Mouse (Mus musculus): ENCODE results near the gene Pcgf6. TPM values are rescaled to one million over a fixed set of nuclear protein-coding genes. Genes with fewer than 3 reads are reported as not detected.
"Not testable (repeated sequence)": the region's sequence is repeated elsewhere in the genome, so short reads cannot be mapped to it uniquely, and the experiment has no call there.

Pcgf6 gene
- total RNA-seq, 2 experiments from 2014 or later, result 19.7 to 20.4 TPM

DNA sequence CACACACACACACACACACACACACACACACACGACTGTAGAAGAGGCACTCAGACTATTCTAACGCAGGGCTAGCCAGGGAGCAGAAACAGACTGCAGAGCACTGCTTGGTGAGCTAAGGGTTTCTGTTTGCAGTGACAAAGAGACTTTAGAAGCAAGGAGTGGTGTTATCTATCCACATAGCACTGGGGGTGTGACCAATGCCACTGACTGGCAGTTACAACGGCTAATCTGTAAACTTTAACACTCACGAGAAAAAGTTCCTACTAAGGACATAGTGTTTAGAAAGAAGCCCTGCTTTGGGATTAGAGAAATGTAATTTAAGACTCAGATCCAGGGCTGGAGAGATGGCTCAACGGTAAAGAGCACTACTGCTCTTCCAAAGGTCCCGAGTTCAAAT lies 51.0 kb downstream of the Pcgf6 start:
- no peak for DNase-seq (ENCODE audit: low spot score in 2 of 2)

DNA sequence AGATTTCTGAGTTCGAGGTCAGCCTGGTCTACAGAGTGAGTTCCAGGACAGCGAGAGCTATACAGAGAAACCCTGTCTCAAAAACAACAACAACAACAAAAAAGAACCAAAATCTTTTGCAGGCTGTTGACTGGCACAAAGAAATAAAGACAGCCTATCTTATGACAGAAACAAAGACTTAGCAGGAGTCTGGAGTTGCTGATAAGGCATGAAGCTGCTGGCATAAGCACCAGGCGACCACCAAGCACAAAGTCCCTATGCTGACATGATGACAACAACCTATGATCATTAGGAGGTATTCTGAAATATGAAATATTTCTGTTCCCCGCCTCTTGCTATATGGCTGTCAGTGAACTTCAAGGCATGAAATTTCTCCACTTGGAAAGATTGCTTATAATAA lies 51.8 kb downstream of the Pcgf6 start:
- no peak for DNase-seq (ENCODE audit: low spot score in 2 of 2)

DNA sequence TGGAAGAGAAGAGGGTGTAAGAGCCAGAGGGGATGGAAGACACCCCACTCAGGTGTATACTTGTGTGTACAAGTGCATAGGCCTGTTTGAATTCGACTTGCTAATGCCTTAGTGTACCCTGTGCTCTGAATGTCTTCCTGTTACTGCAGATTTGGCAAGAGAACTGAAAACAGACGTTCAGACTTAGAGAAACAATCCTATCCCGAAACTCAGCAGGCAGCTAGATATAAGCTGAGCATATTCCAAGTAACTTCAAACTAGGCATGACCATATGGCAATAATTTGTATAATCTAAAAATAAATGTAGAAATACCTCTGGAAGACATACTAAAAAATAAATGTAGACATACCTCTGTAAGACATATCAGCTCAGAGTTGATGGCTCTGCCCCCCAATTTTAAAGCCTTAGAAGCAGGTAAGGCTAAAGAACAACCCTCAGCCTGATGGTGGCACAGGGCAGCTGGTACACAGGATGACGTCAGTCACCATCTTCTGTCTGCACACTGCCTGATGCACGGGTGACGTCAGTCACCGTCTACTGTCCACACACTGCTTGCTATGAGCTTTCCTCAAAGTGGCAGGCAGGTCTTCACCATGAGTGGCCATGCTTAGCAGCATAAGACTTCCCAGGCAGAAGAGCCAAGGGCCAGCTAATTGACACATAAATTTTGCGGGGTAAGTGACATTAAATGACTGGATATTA lies 52.4 kb downstream of the Pcgf6 start:
- DNase-seq (ENCODE audit: low spot score in 2 of 2), result no peak

DNA sequence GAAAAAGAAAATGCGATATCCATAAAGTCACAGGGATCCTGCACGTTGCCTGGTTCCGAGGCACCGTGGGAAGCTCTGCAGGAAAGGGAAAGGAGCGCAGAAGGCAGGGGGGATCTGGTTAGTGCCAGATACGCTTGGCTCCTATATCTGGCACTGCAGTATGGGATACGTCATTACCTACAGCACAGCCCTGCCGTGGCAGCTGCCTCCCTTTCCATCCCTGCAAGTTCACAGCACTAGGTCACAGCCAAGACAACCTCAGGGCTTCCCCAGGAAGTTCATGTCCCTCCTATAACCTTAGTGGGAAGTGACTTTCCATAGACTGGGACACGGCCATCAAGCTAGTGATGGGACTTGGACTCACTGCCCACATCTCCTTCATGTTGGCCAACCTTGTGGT lies 54.6 kb downstream of the Pcgf6 start:
- DNase-seq (ENCODE audit: low spot score in 2 of 2), result no peak

DNA sequence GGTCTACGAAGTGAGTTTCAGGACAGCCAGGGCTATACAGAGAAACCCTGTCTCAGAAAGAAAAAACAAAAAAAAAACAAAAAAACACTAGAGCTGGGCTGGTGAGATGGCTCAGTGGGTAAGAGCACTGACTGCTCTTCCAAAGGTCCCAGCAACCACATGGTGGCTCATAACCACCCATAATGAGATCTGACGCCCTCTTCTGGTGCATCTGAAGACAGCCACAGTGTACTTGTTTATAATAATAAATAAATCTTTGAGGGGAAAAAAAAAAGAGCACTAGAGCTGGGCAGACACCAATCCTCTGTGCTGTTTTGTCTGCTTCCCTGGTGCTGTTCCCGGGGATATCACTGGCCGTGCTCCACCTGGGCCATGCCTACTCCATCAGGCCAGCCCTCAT lies 58.4 kb downstream of the Pcgf6 start:
- not testable (repeated sequence) for DNase-seq (ENCODE audit: low spot score in 2 of 2)

DNA sequence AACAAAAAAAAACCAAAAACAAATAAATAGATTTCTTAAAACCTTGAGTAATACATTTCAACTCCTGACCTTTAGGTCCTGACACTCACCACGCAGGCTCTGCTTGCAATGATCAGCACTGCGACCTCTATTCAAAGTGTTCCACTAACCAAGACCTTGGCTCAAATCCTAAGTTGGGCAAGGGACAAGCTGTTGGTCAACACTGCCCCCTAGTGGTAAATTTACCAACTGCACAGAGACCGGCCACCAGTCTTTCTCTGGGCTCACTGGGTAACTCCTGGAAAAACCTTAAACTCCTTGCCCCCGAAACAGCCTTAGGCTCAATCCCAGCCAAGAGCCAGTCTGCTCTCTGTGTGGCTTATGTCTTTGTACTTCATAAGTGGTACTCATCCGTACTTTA lies 59.6 kb downstream of the Pcgf6 start:
- DNase-seq (ENCODE audit: low spot score in 2 of 2), result peak; percentile 91

DNA sequence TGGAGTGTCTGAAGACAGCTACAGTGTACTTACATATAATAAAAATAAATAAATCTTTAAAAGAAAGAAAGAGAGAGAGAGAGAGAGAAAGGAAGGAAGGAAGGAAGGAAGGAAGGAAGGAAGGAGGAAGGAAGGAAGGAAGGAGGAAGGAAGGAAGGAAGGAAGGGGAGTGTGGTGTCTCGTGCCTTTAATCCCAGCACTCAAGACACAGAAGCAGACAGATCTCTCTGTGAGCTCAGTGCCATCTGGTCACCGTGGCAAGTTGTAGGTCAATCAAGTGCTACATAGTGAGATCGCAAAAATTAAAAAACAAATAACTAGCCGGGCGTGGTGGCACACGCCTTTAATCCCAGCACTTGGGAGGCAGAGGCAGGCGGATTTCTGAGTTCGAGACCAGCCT lies 60.1 kb downstream of the Pcgf6 start:
- DNase-seq (ENCODE audit: low spot score in 2 of 2), result not testable (repeated sequence)

DNA sequence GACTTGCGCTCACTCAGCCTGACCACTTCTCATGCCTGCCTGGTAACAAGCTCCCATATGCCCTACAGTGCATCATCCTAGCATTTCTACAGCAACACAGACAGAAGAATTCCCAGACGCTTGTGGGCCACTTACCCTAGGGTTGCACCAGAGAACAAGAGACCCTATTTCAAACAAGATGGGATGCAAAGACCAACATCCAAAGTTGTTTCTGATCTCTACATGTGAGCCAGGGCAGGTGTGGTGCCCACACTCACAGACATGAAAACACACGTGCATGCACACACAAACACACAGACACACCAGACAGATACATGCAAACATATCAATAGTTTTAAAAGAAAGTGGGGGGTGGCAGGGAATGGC lies 60.6 kb downstream of the Pcgf6 start:
- DNase-seq (ENCODE audit: low spot score in 2 of 2), result no peak

DNA sequence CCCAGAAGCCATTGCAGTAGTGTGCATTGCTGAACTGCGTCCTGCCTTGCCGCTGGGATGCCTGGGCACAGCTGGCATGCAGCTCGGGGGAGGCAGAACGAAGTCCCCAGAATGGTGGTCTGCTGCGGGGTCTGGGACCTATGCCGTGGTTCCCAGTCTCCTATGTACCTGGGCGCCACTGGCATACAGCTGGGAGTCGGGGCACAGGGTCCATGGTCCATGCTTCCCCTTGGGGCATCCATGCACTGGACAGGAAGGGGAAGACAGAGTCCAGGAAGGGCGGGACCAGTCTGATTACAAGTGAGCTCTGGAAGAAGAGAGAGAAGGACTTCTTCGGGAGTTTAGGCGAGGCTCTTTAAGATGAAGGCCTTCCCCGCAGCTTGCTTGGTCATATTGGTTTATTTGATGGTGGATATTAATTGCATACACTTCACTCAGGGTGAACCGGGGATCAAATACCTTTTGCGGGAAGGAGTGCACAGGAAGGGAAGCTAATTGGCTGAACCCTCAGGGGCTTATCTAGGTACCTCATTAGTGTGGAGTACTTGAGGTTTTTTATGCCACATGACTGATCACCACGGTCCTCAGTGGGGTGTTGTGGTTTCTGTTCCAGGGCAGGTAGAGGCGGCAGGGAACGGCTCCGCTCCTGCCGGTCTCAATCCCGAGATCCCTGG lies 61.1 kb downstream of the Pcgf6 start:
- DNase-seq (ENCODE audit: low spot score in 2 of 2), result no peak

DNA sequence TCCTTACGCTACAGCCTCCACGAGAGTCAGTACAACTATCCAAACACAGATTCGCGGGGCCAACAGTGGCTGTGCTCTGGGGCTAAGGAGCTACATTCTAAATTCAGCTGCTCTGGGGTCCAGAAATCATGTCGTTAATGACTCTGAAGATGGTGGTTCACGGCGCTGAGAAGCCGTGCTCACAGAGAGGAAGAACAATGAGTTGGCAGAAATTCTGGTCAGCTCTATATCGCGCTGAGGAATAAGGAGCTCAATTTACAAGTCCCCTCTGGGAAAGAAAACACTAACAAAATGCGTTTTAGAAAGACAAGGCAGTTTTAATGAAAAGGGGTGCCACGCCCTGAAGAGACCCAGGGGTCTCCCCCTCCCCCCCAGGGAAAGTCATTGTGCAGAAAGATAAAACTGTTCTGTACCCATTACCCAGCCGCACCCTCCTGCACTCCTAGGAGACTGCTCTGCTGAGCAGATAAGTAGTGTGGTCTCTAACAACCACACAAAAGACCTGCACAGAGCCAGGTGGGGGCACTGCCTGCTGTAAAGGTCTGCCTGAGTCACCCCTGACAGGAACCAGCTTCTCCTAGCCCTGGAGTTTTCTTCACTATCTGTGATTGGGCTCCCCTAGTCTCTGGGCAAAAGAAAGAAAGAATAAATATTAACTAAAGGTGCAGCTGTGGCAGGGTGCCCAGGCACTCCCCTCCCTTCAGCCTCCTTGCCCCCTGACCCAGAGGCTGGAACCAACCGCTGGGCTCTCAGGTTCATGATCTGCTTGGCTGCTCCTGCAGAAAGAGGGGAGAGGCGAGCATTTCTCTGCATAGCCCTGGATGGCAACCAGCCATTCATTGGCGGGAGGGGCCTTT lies 62.2 kb downstream of the Pcgf6 start:
- DNase-seq (ENCODE audit: low spot score in 2 of 2), result no peak

DNA sequence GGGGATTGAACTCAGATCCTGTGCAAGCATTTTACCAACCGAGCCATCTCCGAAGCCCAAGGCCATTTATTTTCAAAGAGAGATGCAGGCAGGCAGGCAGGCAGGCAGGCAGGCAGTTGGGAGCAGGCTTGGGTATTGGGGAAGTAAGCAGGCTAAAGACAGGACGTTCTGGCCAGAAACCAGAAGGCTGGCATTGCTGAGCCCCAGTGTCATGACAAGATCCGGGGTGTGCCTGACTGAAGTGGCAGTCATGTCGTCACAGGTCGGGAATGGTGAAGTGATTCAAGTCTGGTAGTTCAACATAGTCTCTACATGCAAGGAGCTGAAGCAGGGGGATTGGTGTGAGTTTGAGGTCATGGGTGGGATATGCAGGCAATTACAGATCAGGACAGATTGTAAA lies 63.1 kb downstream of the Pcgf6 start:
- DNase-seq (ENCODE audit: low spot score in 2 of 2), result no peak

DNA sequence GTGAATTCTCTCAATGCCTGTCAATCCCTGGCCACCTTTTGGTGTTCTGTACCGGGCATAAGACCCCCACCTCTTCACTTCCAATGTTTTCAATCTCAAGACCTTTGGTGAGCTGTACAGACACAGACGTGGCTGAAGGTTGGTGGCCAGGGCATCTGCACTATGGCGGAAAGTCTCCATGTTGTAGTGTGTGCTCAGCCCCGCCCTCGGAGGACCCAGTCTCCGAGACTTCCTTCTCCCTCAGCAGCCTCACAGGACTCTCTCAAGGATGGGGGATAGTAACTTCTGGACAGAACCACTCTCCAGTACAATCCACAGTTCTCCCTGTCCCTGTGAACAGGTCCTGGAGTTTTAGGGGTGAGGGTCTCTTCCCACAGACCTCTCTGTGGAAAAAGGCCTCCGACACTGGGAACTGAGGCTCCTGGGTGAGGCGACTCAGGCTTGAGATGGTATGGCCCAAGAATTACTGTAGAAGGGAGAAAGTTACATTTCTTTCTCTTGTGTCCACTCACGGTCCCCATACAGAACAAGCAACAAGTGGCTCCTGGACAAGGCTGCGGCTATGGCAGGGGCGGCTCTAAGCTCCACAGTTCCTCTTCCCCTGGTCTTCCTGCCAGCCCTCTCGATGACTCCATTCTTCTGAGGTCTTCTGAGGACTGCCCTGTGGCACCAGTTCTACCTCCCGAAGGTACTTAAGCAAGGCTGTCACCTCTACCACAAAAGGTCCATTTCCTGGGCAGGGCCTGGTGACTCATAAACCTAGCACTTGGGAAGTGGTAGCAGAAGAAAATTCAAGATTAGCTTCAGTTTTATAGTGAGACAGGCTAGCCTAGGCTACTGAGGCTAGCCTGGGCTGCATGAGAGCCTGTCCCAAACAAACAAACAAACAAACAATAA lies 65.7 kb downstream of the Pcgf6 start:
- no peak for DNase-seq (ENCODE audit: low spot score in 2 of 2)

DNA sequence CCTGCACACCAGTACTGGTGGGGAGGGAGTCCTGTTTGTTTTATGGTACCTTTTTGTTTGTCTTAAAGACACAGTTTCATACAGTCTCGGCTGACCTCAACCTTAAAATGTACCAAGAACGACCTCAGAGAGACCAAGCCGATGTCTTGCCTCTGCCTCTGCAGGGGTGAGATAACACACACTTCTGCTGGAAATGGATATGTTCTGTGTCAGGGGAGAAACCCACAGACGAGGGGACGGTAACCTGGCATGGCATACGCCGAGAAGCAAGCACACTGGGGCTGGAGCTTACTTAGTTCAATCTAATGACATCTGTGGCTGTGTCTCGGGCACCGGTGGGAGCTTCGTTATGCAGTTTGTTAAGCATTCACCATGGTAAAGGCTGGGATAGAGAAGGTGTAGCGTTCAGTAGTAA lies 66.7 kb downstream of the Pcgf6 start:
- no peak for DNase-seq (ENCODE audit: low spot score in 2 of 2)

Other genes starting within 250 kb of the Pcgf6 start
- 100 to 1,000 TPM; 197 to 202 TPM for gene Ina, start 36.2 kb downstream of the Pcgf6 start, total RNA-seq (2021)
- 10 to 100 TPM; 65.6 to 78.1 TPM for gene Nt5c2, start 35.8 kb downstream of the Pcgf6 start, total RNA-seq (2021)
- gene Taf5, start 16.8 kb upstream of the Pcgf6 start, total RNA-seq (2021), result 1 to 10 TPM; 6.9 to 7.2 TPM
- 100 to 1,000 TPM; 805 to 828 TPM for gene Usmg5, start 39.7 kb upstream of the Pcgf6 start, total RNA-seq (2021)
- gene Pdcd11, start 39.9 kb upstream of the Pcgf6 start, total RNA-seq (2021), result 10 to 100 TPM; 18.9 TPM
- 1 to 10 TPM; 3.1 to 3.9 TPM for gene Calhm2, start 87.4 kb upstream of the Pcgf6 start, total RNA-seq (2021)
- not detected for gene Calhm1, start 93.3 kb upstream of the Pcgf6 start, total RNA-seq (2021)
- not detected for gene Calhm3, start 106.9 kb upstream of the Pcgf6 start, total RNA-seq (2021)
- 100 to 1,000 TPM; 112 to 133 TPM for gene Neurl1a, start 127.9 kb upstream of the Pcgf6 start, total RNA-seq (2021)